Comparison of ENCODE assay signal across 9 mouse cellular contexts in genomic region chr9:23016733-23017132, GRCm38 (mm10).
DNase-seq lines count a peak whose midpoint lies in the region; ATAC-seq and TF ChIP-seq lines count a peak whose summit lies in the region.
"Had no signal": no experiment of that assay in that cellular context is flagged by ENCODE, and none has a peak within 500 bp of the region (broad histone marks: within the 10 kb centered on the region; RNA-seq: fewer than 3 reads in every experiment).

No protein-coding gene starts in this region.

- no peak overlapping the region for H3K4me2 ChIP-seq in heart, postnatal 0 days (ENCODE audit: low read depth, low read length)
- H3K4me2 ChIP-seq in lung, postnatal 0 days (replicated peaks; ENCODE audit: low read depth, low read length), result no peak overlapping the region

- no peaks in the 10 kb centered on the region for H3K79me2 ChIP-seq in MEL (ENCODE audit: control insufficient read depth, insufficient read depth, low read length, poor library complexity)

- no peak overlapping the region for H3K27ac ChIP-seq in heart, postnatal 0 days (ENCODE audit: low read depth)
- H3K27ac ChIP-seq in lung, postnatal 0 days (ENCODE audit: low read length), result no peak overlapping the region
- H3K27ac ChIP-seq in MEL (ENCODE audit: control insufficient read depth, low read depth, low read length), result no peak overlapping the region

- no peak for TF ChIP-seq POLR2A in lung, adult 2 months (IDR thresholded peaks at IDR 0.05; ENCODE audit: borderline replicate concordance, extremely low read depth, low read depth, low read length)
- TF ChIP-seq POLR2A in MEL (IDR thresholded peaks at IDR 0.05; ENCODE audit: control insufficient read depth in 1 of 2, insufficient read depth in 1 of 2, low read depth in 1 of 2, low read length in 2 of 2, poor library complexity in 1 of 2), result no peak

- H3K27me3 ChIP-seq in heart, postnatal 0 days (ENCODE audit: control insufficient read depth, insufficient read depth, low read length), result no peaks in the 10 kb centered on the region
- no peaks in the 10 kb centered on the region for H3K27me3 ChIP-seq in lung, postnatal 0 days (replicated peaks; ENCODE audit: insufficient read depth, low read length)
- H3K27me3 ChIP-seq in MEL (ENCODE audit: control insufficient read depth in 1 of 2, insufficient read depth in 2 of 2, low read length in 2 of 2), result no peaks in the 10 kb centered on the region; a peak in 1 of 4 replicates

- no peaks in the 10 kb centered on the region for H3K36me3 ChIP-seq in heart, postnatal 0 days (replicated peaks; ENCODE audit: control insufficient read depth, insufficient read depth, low read length)
- H3K36me3 ChIP-seq in lung, postnatal 0 days (ENCODE audit: insufficient read depth, low read length), result no peaks in the 10 kb centered on the region
- H3K36me3 ChIP-seq in MEL (ENCODE audit: control insufficient read depth in 1 of 2, insufficient read depth in 2 of 2, low read length in 2 of 2), result no peaks in the 10 kb centered on the region

- no peaks in the 10 kb centered on the region for H3K4me1 ChIP-seq in heart, postnatal 0 days (ENCODE audit: control insufficient read depth, insufficient read depth)
- no peaks in the 10 kb centered on the region for H3K4me1 ChIP-seq in lung, postnatal 0 days (ENCODE audit: insufficient read depth, low read depth, low read length)
- no peaks in the 10 kb centered on the region for H3K4me1 ChIP-seq in lung, adult 2 months (ENCODE audit: control insufficient read depth, insufficient read depth, low read length)
- H3K4me1 ChIP-seq in MEL (ENCODE audit: control insufficient read depth in 1 of 2, insufficient read depth in 2 of 2, low read length in 2 of 2), result no peaks in the 10 kb centered on the region

- TF ChIP-seq CTCF in heart, postnatal 0 days (IDR thresholded peaks at IDR 0.05; ENCODE audit: low read depth), result peak; percentile 29
- TF ChIP-seq CTCF in lung, postnatal 0 days (IDR thresholded peaks at IDR 0.05), result peak; percentile 43
- no peak for TF ChIP-seq CTCF in lung, adult 2 months (IDR thresholded peaks at IDR 0.05; ENCODE audit: insufficient read depth, low read length)
- peak; percentile 74 to 98 (median 98) for TF ChIP-seq CTCF in MEL (IDR thresholded peaks at IDR 0.05 in 2 of 3, conservative IDR thresholded peaks at IDR 0.05 in 1 of 3; ENCODE audit: control insufficient read depth in 1 of 3, insufficient read depth in 1 of 3, low read depth in 2 of 3, low read length in 3 of 3, poor library complexity in 1 of 3, severe bottlenecking in 1 of 3)

- WGBS in heart, postnatal 0 days, result 97% methylated on average over 1 of the region's 1 CpGs
- 94% methylated on average over 1 of the region's 1 CpGs for WGBS in lung, postnatal 0 days
- WGBS in lung, adult 2 months, result 89% methylated on average over 1 of the region's 1 CpGs

- no peak overlapping the region for H3K9ac ChIP-seq in heart, postnatal 0 days (replicated peaks; ENCODE audit: low read depth, low read length)
- no peak overlapping the region for H3K9ac ChIP-seq in lung, postnatal 0 days (replicated peaks; ENCODE audit: low read depth)
- no peak overlapping the region for H3K9ac ChIP-seq in MEL (ENCODE audit: control insufficient read depth, low read depth, low read length, poor library complexity, severe bottlenecking)

- no peaks in the 10 kb centered on the region for H3K9me3 ChIP-seq in heart, postnatal 0 days (replicated peaks; ENCODE audit: control insufficient read depth, low read length)
- no peaks in the 10 kb centered on the region for H3K9me3 ChIP-seq in lung, postnatal 0 days (ENCODE audit: low read length)
- H3K9me3 ChIP-seq in MEL (replicated peaks; ENCODE audit: insufficient read depth, low read length), result no peaks in the 10 kb centered on the region

- DNase-seq in heart, postnatal 0 days (ENCODE audit: low spot score), result no peak
- DNase-seq in heart, postnatal 14 days, result no peak
- DNase-seq in lung, postnatal 0 days (ENCODE audit: low spot score), result no peak
- DNase-seq in lung, adult 2 months, result no peak
- DNase-seq in MEL (ENCODE audit: low read depth, low spot score), result peak; percentile 77
- no peak for DNase-seq in urinary bladder, adult 2 months (ENCODE audit: low spot score)
- DNase-seq in kidney, postnatal 14 days, result no peak
- DNase-seq: heart, postnatal 10 days had no signal

- no peak; the same call in none of the 2 replicates for TF ChIP-seq RAD21 in MEL (IDR thresholded peaks at IDR 0.05; ENCODE audit: low read depth, low read length)

- TF ChIP-seq EP300 in heart, postnatal 0 days (IDR thresholded peaks at IDR 0.05; ENCODE audit: low read depth), result no peak
- TF ChIP-seq EP300 in lung, postnatal 0 days (IDR thresholded peaks at IDR 0.05), result no peak
- no peak for TF ChIP-seq EP300 in MEL (IDR thresholded peaks at IDR 0.05; ENCODE audit: low read depth in 1 of 2, low read length in 2 of 2)

- H3K4me3 ChIP-seq in heart, postnatal 0 days (ENCODE audit: low read depth, low read length), result no peak overlapping the region
- H3K4me3 ChIP-seq in lung, postnatal 0 days (ENCODE audit: low read depth, low read length), result no peak overlapping the region
- no peak overlapping the region for H3K4me3 ChIP-seq in lung, adult 2 months (replicated peaks; ENCODE audit: extremely low read depth, low read depth, low read length)
- H3K4me3 ChIP-seq in MEL (ENCODE audit: control insufficient read depth in 1 of 2, insufficient read depth in 1 of 2, low read depth in 2 of 2, low read length in 2 of 2), result no peak overlapping the region

- no peak for ATAC-seq in heart, postnatal 0 days (ENCODE audit: insufficient read depth, low read depth)
- no peak for ATAC-seq in lung, postnatal 0 days
- ATAC-seq in megakaryocyte progenitor cell, adult 5-6 weeks (replicated peaks; ENCODE audit: poor library complexity), result peak; percentile 60

- intact Hi-C loops in heart, postnatal 14 days (cut with DNase I), result loop anchor here (10.0 kb wide), 1 partner anchor 302 kb away; no protein-coding TSS in a partner anchor

TF ChIP-seq in MEL, 35 proteins besides CTCF, POLR2A, EP300 and RAD21:
- TF ChIP-seq MYC (IDR thresholded peaks at IDR 0.05; ENCODE audit: low read depth, low read length) (0 out of 2 replicates have a peak, but pooled peaks have one; percentile 26), SMC3 (IDR thresholded peaks at IDR 0.05; ENCODE audit: low read depth, low read length) (peak; percentile 99), ZKSCAN1 (IDR thresholded peaks at IDR 0.05; ENCODE audit: low read depth, low read length) (no peak), JUND (IDR thresholded peaks at IDR 0.05; ENCODE audit: low read depth, low read length) (0 out of 2 replicates have a peak, but pooled peaks have one; percentile 27), ZC3H11A (IDR thresholded peaks at IDR 0.05; ENCODE audit: low read depth, low read length) (peak; percentile 98), MEF2A (IDR thresholded peaks at IDR 0.05; ENCODE audit: extremely low read depth, insufficient replicate concordance, low read depth, low read length, poor library complexity, severe bottlenecking) (no peak), USF1 (IDR thresholded peaks at IDR 0.05; ENCODE audit: low read depth, low read length) (no peak)
